Mouse (Mus musculus) frontal cortex, adult 2 months (tissue): ENCODE data around the gene Glrp1. TPM values are rescaled to one million over a fixed set of nuclear protein-coding genes. Genes with fewer than 3 reads are reported as not detected.

Experiments used
- DNase-seq, 2 experiments: peaks; one replicate each; pipeline ENCODE4 v3.0.0; 2022; ENCODE audit warnings: low spot score in 1 of 2; ENCODE audit errors: extremely low spot score in 1 of 2
- polyA plus RNA-seq: library from polyadenylated mRNA; depleted of rRNA; stranded (reverse); fragments of >200 nt; gene quantifications from 2 replicates; pipeline ENCODE4 v1.2.3, GENCODE M21; 2012; rRNA removed

The Glrp1 gene
- 0.08 and 0.19 TPM in 2 replicates for polyA plus RNA-seq

DNA sequence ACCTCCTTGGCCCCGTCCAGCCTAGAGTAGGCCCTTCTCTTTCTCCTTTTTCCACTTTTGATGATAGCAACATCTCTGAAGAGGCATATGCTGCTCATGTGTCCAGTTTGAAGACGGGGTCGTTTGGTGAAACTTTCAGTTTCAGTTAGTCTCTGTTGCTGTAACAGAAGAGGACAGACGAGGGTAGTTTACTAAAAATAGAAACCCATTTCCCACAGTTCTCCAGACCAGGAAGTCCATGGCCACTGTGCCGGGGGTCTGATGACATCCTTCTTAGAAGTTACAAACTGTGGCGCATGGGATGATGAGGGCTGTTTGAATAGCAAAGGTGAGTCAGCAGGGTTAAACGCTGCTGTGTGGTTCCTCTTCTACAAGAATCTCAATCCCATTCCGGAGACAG is at the start of gene Glrp1:
TSS of gene Glrp1 (minus strand) at position 278 of the 400 bp plus-strand sequence.
- DNase-seq = no peak

- no peak for DNase-seq
Measured at GRCm38 (mm10) chr1:88559258-88559657, 49.4 kb upstream of the Glrp1 start.

DNA sequence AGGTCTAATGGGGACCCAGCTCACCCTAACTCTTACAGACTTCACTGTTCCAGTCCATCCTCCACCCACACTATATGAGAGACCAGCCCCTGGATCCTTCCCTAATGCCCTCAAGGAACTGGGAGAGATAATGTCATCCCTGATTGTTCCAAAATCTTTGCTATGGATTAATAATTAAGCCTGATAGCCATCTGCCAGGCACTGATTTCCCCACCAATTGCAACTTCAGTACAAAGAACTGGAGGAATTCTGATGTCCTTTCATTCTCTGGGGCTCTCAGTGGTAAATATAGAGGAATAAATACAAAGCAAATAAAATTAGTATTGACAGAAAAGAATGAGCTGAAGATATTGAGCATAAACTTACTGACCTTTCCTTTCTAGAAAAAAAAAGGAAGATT is 48.9 kb upstream of the Glrp1 start:
- DNase-seq = no peak

DNA sequence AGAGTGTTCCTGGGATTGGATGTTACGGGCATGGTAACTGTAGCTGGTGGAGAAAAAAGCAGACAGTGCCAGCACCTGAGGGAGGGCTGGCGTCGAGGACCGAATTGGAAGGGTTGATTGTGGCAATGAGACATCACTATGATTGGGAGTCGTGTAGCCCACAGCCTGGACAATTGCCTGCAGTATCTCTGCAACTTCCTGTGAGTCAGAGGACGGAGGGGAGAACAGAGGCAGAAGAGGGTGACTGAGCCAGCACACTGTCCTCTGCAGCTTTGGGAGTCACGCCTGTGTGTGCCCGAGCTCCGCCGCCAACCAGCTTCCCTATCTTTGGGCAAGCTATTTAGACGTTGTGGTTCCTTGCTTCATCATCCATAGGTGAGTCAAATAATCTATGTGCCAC is 46.5 kb upstream of the Glrp1 start:
- no peak for DNase-seq

DNA sequence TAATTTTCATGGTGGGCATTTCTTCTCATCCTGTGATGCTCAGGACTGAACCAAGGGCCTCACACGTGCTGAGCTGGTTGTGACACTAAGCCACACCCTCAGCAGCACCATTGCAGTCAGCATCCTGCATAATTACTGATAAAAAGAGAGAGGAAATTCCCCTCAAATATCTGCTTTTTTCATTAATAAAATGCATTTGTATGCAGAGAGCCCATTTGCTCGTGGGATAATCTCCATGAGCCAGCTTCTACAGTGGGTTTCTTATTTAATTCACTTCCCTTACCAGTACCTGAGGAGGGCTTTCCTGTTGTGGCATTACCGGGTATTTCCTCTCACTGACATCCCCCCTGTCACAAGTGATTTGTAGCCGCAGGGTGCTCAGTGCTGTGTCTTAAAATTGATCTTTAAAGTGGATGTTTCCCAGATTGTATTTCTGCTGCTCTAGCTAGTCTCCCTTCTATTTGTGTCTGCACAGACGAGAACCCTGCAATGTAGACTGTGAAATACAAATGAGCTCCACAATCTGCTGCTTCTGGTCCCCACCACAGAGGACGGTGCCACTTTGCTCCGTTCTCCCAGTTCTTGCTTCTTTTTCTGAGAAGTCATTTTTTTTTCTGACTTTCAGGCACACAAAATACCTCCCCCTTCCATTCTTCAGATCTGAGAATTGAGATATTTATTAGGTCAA is 43.8 kb upstream of the Glrp1 start:
- peak in 1 of 2 experiments; percentile 34 for DNase-seq

GRCm38 (mm10) chr1:88549263-88549662 is 39.4 kb upstream of the Glrp1 start:
- no peak for DNase-seq

- DNase-seq = peak in 1 of 2 experiments; percentile 54
Measured at GRCm38 (mm10) chr1:88547172-88547571, 37.3 kb upstream of the Glrp1 start.

GRCm38 (mm10) chr1:88543608-88544007 is 33.7 kb upstream of the Glrp1 start:
- DNase-seq = peak in 1 of 2 experiments; percentile 36

DNA sequence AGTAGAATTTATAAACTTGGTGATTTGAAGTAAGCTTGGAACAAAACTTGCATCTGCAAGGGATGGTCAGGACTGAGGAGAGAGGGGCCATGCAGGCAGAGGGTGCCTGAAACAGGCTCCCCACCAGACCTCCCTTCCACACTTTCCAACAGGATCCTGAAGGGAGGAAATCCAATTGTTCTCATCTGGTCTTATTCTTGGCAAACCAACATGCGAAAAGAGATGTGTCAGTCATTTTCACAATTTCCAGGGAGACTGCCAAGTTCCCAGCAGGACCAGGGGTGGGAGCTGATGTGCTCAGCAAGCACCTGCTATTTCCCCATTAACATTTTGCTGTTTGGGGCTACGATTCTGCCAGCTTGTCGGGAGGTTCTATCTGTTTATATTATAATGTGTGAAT is 30.0 kb upstream of the Glrp1 start:
- peak in 1 of 2 experiments; percentile 32 for DNase-seq

- no peak for DNase-seq
Measured at GRCm38 (mm10) chr1:88539256-88539655, 29.4 kb upstream of the Glrp1 start.

DNA sequence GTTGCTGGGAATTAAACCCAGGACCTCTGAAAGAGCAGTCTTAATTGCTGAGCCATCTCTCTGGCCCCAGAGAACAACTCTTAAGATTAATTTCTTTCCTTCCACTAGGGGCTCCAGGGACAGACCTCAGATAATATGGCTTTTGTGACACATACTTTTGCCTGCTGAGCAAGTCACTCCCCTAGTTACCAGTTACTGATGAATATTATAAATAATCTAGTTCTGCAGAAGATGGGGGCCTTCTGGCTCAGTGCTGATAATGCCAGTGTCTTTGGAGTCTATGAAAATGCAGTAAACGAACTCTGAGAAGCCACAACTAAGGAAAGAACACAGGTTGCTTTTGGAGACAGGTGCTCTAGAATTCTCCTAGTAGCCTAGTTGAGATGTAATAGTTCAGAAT is 26.4 kb upstream of the Glrp1 start:
- no peak for DNase-seq

DNA sequence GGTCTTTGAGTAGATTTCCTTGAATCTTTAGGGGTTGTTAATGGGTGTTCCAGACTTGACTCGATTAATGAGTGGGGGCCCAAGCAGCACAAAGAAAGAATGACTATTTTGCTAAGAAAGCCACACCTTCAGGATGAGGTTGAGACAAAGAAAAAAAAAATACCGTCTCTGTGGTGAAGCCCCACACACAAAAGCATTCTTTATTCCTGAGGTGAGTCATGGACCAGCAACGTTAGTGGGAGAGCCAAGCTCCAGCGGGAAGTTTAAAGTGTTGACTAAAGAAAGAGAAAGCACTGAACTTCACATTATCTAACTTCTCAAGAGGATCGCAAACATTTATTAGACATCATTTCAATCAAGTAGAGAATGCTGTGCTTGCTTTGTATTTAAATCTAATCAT is 24.2 kb upstream of the Glrp1 start:
- DNase-seq = no peak

GRCm38 (mm10) chr1:88526161-88526560 is 16.3 kb upstream of the Glrp1 start:
- DNase-seq = no peak

- no peak for DNase-seq
Measured at GRCm38 (mm10) chr1:88525622-88526021, 15.8 kb upstream of the Glrp1 start.

DNA sequence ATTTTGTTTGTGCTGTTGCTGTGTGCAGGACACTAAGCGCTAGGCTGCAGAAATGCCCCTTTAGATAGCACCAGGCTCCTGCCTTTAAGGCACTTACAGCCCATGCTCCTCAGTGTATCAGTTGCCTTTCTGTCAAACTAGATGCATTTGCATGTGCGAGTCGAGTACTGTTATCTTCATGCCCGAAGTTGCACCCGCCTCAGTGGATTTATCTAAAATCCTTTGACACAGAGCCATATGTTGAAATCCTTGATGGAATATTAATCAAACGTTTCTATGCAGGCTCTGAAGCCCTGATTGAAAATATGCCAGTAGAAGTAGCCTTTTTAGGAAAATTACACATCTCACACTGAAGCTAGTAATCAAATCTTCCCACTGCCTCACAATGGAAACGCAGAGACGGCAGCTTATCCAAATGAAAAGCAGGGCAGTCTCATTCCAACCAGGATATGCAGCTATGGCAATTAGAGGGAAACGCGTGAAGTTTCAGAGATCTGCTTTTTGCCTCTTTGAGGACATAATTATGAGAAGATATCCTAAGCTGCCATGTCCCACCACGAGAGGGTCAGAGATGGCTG is 11.4 kb upstream of the Glrp1 start:
- no peak for DNase-seq

- DNase-seq = no peak
Measured at GRCm38 (mm10) chr1:88513613-88514012, 3.7 kb upstream of the Glrp1 start.

DNA sequence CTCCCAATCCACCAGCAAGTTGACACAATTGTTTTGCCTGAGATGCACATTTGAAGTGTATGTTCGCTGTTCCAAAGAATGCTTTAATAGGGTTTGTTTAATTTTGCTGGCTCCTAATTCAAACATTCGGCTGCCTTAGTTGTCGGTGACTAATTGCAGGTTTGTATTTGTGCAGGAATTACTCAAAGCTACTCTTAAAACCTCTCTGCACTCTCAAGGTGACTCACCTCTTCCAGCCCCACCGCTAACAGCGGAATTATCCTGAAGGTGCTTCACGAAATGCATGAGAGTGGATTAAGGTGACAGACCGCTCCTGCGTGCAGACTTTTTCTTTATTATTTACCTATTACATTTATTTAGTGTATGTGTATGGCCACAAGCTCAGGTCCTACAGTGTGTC is 2.0 kb downstream of the Glrp1 start:
- no peak for DNase-seq

- no peak for DNase-seq
Measured at GRCm38 (mm10) chr1:88507214-88507613, 2.7 kb downstream of the Glrp1 start.

DNA sequence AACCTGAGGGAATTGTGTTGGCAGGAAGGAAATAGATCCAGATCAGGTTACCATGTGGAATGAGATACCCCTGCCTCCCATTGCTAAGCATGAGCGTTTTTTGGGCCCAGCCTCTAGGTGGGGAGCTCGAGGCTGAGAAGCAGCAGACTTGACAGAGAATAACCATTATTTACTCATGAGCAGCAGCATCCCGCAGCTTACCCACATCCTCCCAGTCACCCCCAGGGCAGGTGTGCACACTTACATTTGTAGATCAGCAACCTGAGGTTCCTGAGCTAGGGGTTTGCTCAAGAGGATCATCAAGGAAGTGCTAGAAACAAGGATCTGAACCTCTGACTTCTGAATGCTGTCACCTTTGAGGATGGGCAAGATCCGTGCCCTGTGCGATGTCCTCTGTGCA is 3.5 kb downstream of the Glrp1 start:
- no peak for DNase-seq

DNA sequence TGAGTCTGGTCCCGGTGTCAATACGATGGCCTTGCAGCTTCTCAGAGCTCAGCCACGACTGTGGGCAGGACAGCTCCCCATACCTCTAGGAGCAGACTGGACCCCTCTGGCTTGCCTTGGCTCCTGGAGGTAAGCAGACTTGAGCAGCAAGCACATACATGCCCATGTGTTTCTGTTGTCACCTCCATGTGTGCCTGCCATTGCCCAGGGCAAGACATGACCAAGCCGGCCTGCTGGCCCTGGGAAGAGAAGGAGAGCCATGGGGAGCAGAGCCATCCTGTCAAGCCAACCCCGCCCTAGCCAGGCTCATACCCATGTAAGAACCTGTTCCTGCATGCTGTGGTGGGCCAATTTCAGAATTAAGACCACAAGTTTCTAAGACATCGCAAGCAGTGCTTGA is 4.2 kb downstream of the Glrp1 start:
- no peak for DNase-seq

- no peak for DNase-seq
Measured at GRCm38 (mm10) chr1:88504531-88504945, 5.3 kb downstream of the Glrp1 start.

DNA sequence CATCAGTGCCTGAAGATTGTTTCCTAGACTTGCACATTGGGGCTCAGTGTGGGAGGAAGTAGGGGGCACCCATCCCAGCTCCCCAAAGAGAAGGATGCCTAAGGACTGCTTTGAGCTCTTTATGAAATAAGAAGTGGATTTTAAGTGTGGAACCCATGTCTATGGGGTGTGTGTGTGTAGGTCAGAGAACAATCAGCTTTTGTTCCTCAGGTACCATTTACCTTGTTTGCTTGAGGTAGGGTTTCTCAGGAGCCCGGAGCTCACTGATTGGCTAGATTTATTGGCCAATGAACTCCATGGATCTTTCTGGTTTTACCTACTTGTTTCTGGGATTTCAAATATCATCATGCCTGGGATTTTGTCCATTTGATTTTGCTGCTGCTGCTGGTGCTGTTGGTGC is 7.0 kb downstream of the Glrp1 start:
- no peak for DNase-seq
